Comparison of ENCODE assay signal across 15 mouse cellular contexts in the genomic region with DNA sequence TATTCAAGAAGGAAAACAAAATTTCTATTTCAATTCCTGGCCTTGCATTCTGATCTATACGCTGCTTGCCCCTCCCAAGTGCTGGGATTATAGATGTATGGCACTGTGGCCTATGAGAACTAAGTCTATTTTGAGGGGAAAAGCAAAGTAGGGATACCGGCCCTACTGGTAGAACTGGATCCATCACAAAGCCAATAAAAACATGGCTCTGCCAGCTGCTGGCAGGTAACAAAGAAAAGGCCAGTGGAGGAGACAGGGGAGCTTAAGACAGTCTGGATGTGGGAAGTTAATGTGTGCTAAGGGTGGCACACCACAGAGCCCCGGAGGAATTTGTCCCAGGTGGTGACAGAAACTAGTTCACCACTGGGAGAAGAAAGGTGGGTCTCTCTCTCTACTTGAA. TPM values are rescaled to one million over a fixed set of nuclear protein-coding genes. Genes with fewer than 3 reads are reported as not detected.
DNase-seq lines count a peak whose midpoint lies in the region; ATAC-seq lines count a peak whose summit lies in the region.
"Had no signal": no experiment of that assay in that cellular context is flagged by ENCODE, and none has a peak within 500 bp of the region (broad histone marks: within the 10 kb centered on the region; RNA-seq: fewer than 3 reads in every experiment).

No protein-coding gene starts in this region.

- H3K36me3 ChIP-seq in stomach, embryonic 15.5 days, result peaks cover 20% of the 10 kb centered on the region

- H3K27me3 ChIP-seq in stomach, embryonic 15.5 days (replicated peaks), result no peaks in the 10 kb centered on the region
- H3K27me3 ChIP-seq: neural tube, embryonic 13.5 days had no signal

- no peak overlapping the region for H3K9ac ChIP-seq in stomach, embryonic 15.5 days
- H3K9ac ChIP-seq: liver, embryonic 14.5 days; neural tube, embryonic 13.5 days had no signal

- peak; percentile 81; the same call in 1 of the 2 replicates for ATAC-seq in stomach, embryonic 15.5 days (ENCODE audit: insufficient read depth, low FRiP score, low read depth)

- no peak overlapping the region for H3K4me2 ChIP-seq in stomach, embryonic 15.5 days
- H3K4me2 ChIP-seq: neural tube, embryonic 13.5 days had no signal

- peak overlapping the region; percentile 81 for H3K27ac ChIP-seq in stomach, embryonic 15.5 days
- H3K27ac ChIP-seq: heart, embryonic 10.5 days; liver, embryonic 14.5 days; neural tube, embryonic 13.5 days had no signal

- no peak overlapping the region for H3K4me3 ChIP-seq in stomach, embryonic 15.5 days (replicated peaks)
- H3K4me3 ChIP-seq: heart, embryonic 10.5 days; neural tube, embryonic 13.5 days had no signal

- 65% methylated on average over 3 of the region's 3 CpGs for WGBS in stomach, embryonic 15.5 days

- H3K9me3 ChIP-seq in stomach, embryonic 15.5 days, result no peaks in the 10 kb centered on the region
- H3K9me3 ChIP-seq: G1E; heart, embryonic 10.5 days; neural tube, embryonic 13.5 days had no signal

- DNase-seq in lung, adult 18-20 months, result peak; percentile 23 to 51
- no peak for DNase-seq in lung, postnatal 10 days
- DNase-seq in fat pad, adult 2 months (ENCODE audit: extremely low read depth, low read depth, low spot score), result peak; percentile 96
- DNase-seq in kidney, adult 9 months, result peak; percentile 37
- DNase-seq in adrenal gland, postnatal 25 days, result no peak
- DNase-seq in right cerebral cortex, postnatal 14 days, result no peak
- DNase-seq: adrenal gland, postnatal 14 days; gastrocnemius, postnatal 10 days; heart, postnatal 36 days; layer of hippocampus, adult 9-11 months had no signal

- H3K4me1 ChIP-seq in stomach, embryonic 15.5 days, result no peaks in the 10 kb centered on the region
- H3K4me1 ChIP-seq: heart, embryonic 10.5 days; neural tube, embryonic 13.5 days had no signal

RNA-seq across cellular contexts. Expression of gene Med18, which starts 8.6 kb away (rescaled TPM):
- 22.0 and 23.4 TPM in 2 replicates for polyA plus RNA-seq in stomach, embryonic 15.5 days (2015; fragmentation: Nextera tagmentation; extraction: Ambion mirVana)
- total RNA-seq in adrenal gland, postnatal 25 days (2021), result 9.4 and 10.7 TPM in 2 replicates

RNA-seq across cellular contexts. Expression of gene Phactr4, which starts 32.9 kb away (rescaled TPM):
- polyA plus RNA-seq in stomach, embryonic 15.5 days (2015; fragmentation: Nextera tagmentation; extraction: Ambion mirVana), result 21.1 and 22.6 TPM in 2 replicates
- 60.0 and 69.8 TPM in 2 replicates for total RNA-seq in adrenal gland, postnatal 25 days (2021)

RNA-seq across cellular contexts. Expression of gene Sesn2, which starts 55.2 kb away (rescaled TPM):
- polyA plus RNA-seq in stomach, embryonic 15.5 days (2015; fragmentation: Nextera tagmentation; extraction: Ambion mirVana), result 14.2 TPM in 2 replicates
- total RNA-seq in adrenal gland, postnatal 25 days (2021), result 20.6 and 24.1 TPM in 2 replicates

Comparison
In these comparisons a context has a peak if more than half of its experiments do, and no peak if none do; other contexts are left out.
1. DNase-seq: peak in lung, adult 18-20 months (2 of 2), fat pad, adult 2 months (single experiment) and kidney, adult 9 months (single experiment); none in lung, postnatal 10 days (single experiment), adrenal gland, postnatal 25 days (single experiment) and right cerebral cortex, postnatal 14 days (single experiment).